Mouse (Mus musculus): ENCODE measurements around the gene Obox8. TPM values are rescaled to one million over a fixed set of nuclear protein-coding genes. Genes with fewer than 3 reads are reported as not detected.

The Obox8 gene
- polyA plus RNA-seq (2012; rRNA removed): 0.02 and 0.12 TPM in 2 replicates

DNA sequence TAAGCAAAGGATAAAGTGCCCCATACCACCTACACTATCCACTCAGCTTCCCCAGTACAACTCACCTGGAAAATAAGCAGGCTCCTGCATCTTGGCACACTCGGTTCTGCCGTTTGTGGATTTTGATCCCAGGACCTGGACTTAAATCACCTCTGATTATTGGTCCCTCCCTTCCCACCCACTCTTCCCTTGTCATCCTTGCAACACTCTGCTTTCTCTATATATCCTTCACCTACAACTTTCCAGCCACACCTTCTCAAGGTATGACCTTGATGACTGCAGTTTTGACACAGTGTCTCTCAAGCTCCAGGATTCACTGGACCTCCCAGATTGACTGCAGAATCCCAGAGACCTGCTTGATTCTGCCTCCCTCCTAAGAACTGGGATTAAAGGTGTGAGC lies at the start of gene Obox8:
Gene Obox8, minus strand, starts transcription at position 101 of the 400 bp plus-strand sequence.

Other genes with a start within 250 kb of the Obox8 start
- 0.05 and 0.06 TPM in 2 replicates for gene Sult2a3, start 210.5 kb downstream of the Obox8 start, polyA plus RNA-seq (2012; rRNA removed)
- 0.05 and 0.07 TPM in 2 replicates for gene Sult2a6, start 78.7 kb downstream of the Obox8 start, polyA plus RNA-seq (2012; rRNA removed)
- 2.8 and 3.7 TPM in 2 replicates for gene Sult2a8, start 113.2 kb upstream of the Obox8 start, polyA plus RNA-seq (2012; rRNA removed)
- not detected in 2 replicates for gene Sult2a7, start 160.7 kb upstream of the Obox8 start, polyA plus RNA-seq (2012; rRNA removed)
- gene Vmn1r90, start 229.9 kb upstream of the Obox8 start, polyA plus RNA-seq (2012; rRNA removed): 0.05 and 0.09 TPM in 2 replicates

Measured in liver, embryonic 18 days (tissue).